Mouse (Mus musculus) embryonic facial prominence, embryonic 15.5 days (tissue): ENCODE results near the gene Homer1. TPM values are rescaled to one million over a fixed set of nuclear protein-coding genes. Genes with fewer than 3 reads are reported as not detected.

Experiments
- ATAC-seq: fragments of 200-750 bp; cut with Nextera tagmentation; 2 replicates; pipeline ENCODE4 v1.8.0; 2017; ENCODE audit warnings: low read depth, moderate TSS enrichment; ENCODE audit not compliant: insufficient number of reproducible peaks, low FRiP score, low TSS enrichment
- H3K27ac ChIP-seq: fragments of 300-500 bp; sonication (generic); replicated peaks from 2 replicates; pipeline ENCODE4 v1.5.1; 2015; ENCODE audit warnings: mild to moderate bottlenecking, inconsistent platforms
- H3K27me3 ChIP-seq: fragments of 300-500 bp; sonication (generic); 2 replicates; pipeline ENCODE4 v1.6.1; 2015; ENCODE audit warnings: inconsistent platforms
- H3K36me3 ChIP-seq: fragments of 300-500 bp; sonication (generic); 2 replicates; pipeline ENCODE4 v1.6.1; 2015; ENCODE audit warnings: mild to moderate bottlenecking, inconsistent platforms
- H3K4me1 ChIP-seq: fragments of 300-500 bp; sonication (generic); 2 replicates; pipeline ENCODE4 v1.6.1; 2015; ENCODE audit warnings: inconsistent platforms
- H3K4me2 ChIP-seq: fragments of 300-500 bp; sonication (generic); replicated peaks from 2 replicates; pipeline ENCODE4 v1.6.1; 2015; ENCODE audit warnings: mild to moderate bottlenecking, inconsistent platforms
- H3K4me3 ChIP-seq: fragments of 300-500 bp; sonication (generic); replicated peaks from 2 replicates; pipeline ENCODE4 v1.5.1; 2015; ENCODE audit warnings: mild to moderate bottlenecking, inconsistent platforms
- H3K9ac ChIP-seq: fragments of 300-500 bp; sonication (generic); 2 replicates; pipeline ENCODE4 v1.6.1; 2015; ENCODE audit warnings: inconsistent platforms
- H3K9me3 ChIP-seq: fragments of 300-500 bp; sonication (generic); replicated peaks from 2 replicates; pipeline ENCODE4 v1.6.1; 2016; ENCODE audit warnings: inconsistent platforms
- WGBS: fragments of 180-500 bp; shearing (Covaris S2); methylation state at CpG from one replicate; pipeline ENCODE4 v1.1.7; 2015; 5-methylcytosine and 5-hydroxymethylcytosine counted together
- polyA plus RNA-seq: library from polyadenylated mRNA; unstranded; fragments of >200 nt; fragmentation: Nextera tagmentation; extraction: Ambion mirVana; gene quantifications from 2 replicates; pipeline ENCODE4 v1.2.1, GENCODE M21; 2015

The Homer1 gene
- polyA plus RNA-seq, 1 experiment from 2014 or later, result 5.9 TPM

- H3K4me2 ChIP-seq, result no peak overlapping the region
- H3K4me1 ChIP-seq, result 0 out of 2 replicates have a peak, but pooled peaks cover 3% of the 10 kb centered on the region
- H3K9ac ChIP-seq, result no peak overlapping the region
- no peaks in the 10 kb centered on the region for H3K9me3 ChIP-seq
- ATAC-seq, result no peak
- H3K27ac ChIP-seq, result no peak overlapping the region
- H3K4me3 ChIP-seq, result no peak overlapping the region
- no peaks in the 10 kb centered on the region for H3K27me3 ChIP-seq
- WGBS, result 71% methylated on average over 3 of the region's 3 CpGs
- no peaks in the 10 kb centered on the region for H3K36me3 ChIP-seq
Observed at GRCm38 (mm10) chr13:93340555-93341278, 41.3 kb downstream of the Homer1 start.

- H3K9ac ChIP-seq, result no peak overlapping the region
- no peak overlapping the region for H3K4me2 ChIP-seq
- WGBS, result 78% methylated on average over 5 of the region's 5 CpGs
- no peak for ATAC-seq
- H3K9me3 ChIP-seq, result no peaks in the 10 kb centered on the region
- H3K27me3 ChIP-seq, result no peaks in the 10 kb centered on the region
- H3K27ac ChIP-seq, result no peak overlapping the region
- no peaks in the 10 kb centered on the region for H3K36me3 ChIP-seq
- H3K4me3 ChIP-seq, result no peak overlapping the region
- 0 out of 2 replicates have a peak, but pooled peaks cover 3% of the 10 kb centered on the region for H3K4me1 ChIP-seq
Observed at GRCm38 (mm10) chr13:93342641-93343040, 43.2 kb downstream of the Homer1 start.

GRCm38 (mm10) chr13:93344395-93344794 is 45.0 kb downstream of the Homer1 start:
- no peaks in the 10 kb centered on the region for H3K4me1 ChIP-seq

GRCm38 (mm10) chr13:93345854-93346253 is 46.4 kb downstream of the Homer1 start:
- H3K9me3 ChIP-seq, result no peaks in the 10 kb centered on the region
- 90% methylated on average over 3 of the region's 3 CpGs for WGBS
- H3K4me3 ChIP-seq, result no peak overlapping the region
- no peaks in the 10 kb centered on the region for H3K27me3 ChIP-seq
- no peak overlapping the region for H3K4me2 ChIP-seq
- no peaks in the 10 kb centered on the region for H3K4me1 ChIP-seq
- no peak overlapping the region for H3K9ac ChIP-seq
- H3K36me3 ChIP-seq, result no peaks in the 10 kb centered on the region
- no peak overlapping the region for H3K27ac ChIP-seq
- ATAC-seq, result no peak

More at GRCm38 (mm10) chr13:93344395-93344794, 45.0 kb downstream of the Homer1 start:
- Histone ChIP-seq H3K9me3 (no peaks in the 10 kb centered on the region), H3K4me3 (no peak overlapping the region), H3K4me2 (no peak overlapping the region), H3K27me3 (no peaks in the 10 kb centered on the region), H3K27ac (no peak overlapping the region), H3K36me3 (no peaks in the 10 kb centered on the region), H3K9ac (no peak overlapping the region)
- WGBS, result 80% methylated on average over 1 of the region's 1 CpGs
- ATAC-seq, result no peak

- Histone ChIP-seq H3K27ac (no peak overlapping the region), H3K4me1 (0 out of 2 replicates have a peak, but pooled peaks cover 7% of the 10 kb centered on the region), H3K4me3 (no peak overlapping the region), H3K4me2 (no peak overlapping the region), H3K36me3 (no peaks in the 10 kb centered on the region), H3K27me3 (no peaks in the 10 kb centered on the region), H3K9ac (no peak overlapping the region), H3K9me3 (no peaks in the 10 kb centered on the region)
- WGBS, result 67% methylated on average over 2 of the region's 2 CpGs
- no peak for ATAC-seq
Observed at GRCm38 (mm10) chr13:93352030-93352429, 52.6 kb downstream of the Homer1 start.

GRCm38 (mm10) chr13:93354420-93355278 is 55.2 kb downstream of the Homer1 start:
- no peak overlapping the region for H3K4me2 ChIP-seq
- no peak for ATAC-seq
- 0 out of 2 replicates have a peak overlapping the region, but pooled peaks have one; percentile 44 for H3K27ac ChIP-seq
- H3K36me3 ChIP-seq, result no peaks in the 10 kb centered on the region
- WGBS, result 60% methylated on average over 7 of the region's 7 CpGs
- no peak overlapping the region for H3K9ac ChIP-seq
- no peaks in the 10 kb centered on the region for H3K27me3 ChIP-seq
- H3K4me1 ChIP-seq, result 0 out of 2 replicates have a peak, but pooled peaks cover 7% of the 10 kb centered on the region
- H3K4me3 ChIP-seq, result no peak overlapping the region
- H3K9me3 ChIP-seq, result no peaks in the 10 kb centered on the region

- Histone ChIP-seq H3K27ac (no peak overlapping the region), H3K36me3 (no peaks in the 10 kb centered on the region), H3K4me2 (no peak overlapping the region), H3K27me3 (no peaks in the 10 kb centered on the region), H3K4me3 (no peak overlapping the region), H3K9me3 (no peaks in the 10 kb centered on the region), H3K9ac (no peak overlapping the region), H3K4me1 (0 out of 2 replicates have a peak, but pooled peaks cover 7% of the 10 kb centered on the region)
- 82% methylated on average over 6 of the region's 6 CpGs for WGBS
- no peak for ATAC-seq
Observed at GRCm38 (mm10) chr13:93355279-93355587, 55.8 kb downstream of the Homer1 start.

- H3K9me3 ChIP-seq, result no peaks in the 10 kb centered on the region
- no peak overlapping the region for H3K4me2 ChIP-seq
- no peak overlapping the region for H3K4me3 ChIP-seq
- H3K27me3 ChIP-seq, result no peaks in the 10 kb centered on the region
- no peak overlapping the region for H3K9ac ChIP-seq
- 97% methylated on average over 1 of the region's 1 CpGs for whole genome bisulfite sequencing
- no peak for ATAC-seq
- H3K4me1 ChIP-seq, result 0 out of 2 replicates have a peak, but pooled peaks cover 3% of the 10 kb centered on the region
- no peak overlapping the region for H3K27ac ChIP-seq
- no peaks in the 10 kb centered on the region for H3K36me3 ChIP-seq
Observed at GRCm38 (mm10) chr13:93358522-93358921, 59.1 kb downstream of the Homer1 start.

- 86% methylated on average over 5 of the region's 5 CpGs for WGBS
Observed at GRCm38 (mm10) chr13:93367555-93367954, 68.1 kb downstream of the Homer1 start.

GRCm38 (mm10) chr13:93368812-93369584 is 69.6 kb downstream of the Homer1 start:
- no peaks in the 10 kb centered on the region for H3K36me3 ChIP-seq
- H3K9ac ChIP-seq, result no peak overlapping the region
- H3K4me2 ChIP-seq, result no peak overlapping the region
- no peak overlapping the region for H3K27ac ChIP-seq
- H3K4me1 ChIP-seq, result no peaks in the 10 kb centered on the region
- no peak overlapping the region for H3K4me3 ChIP-seq
- no peaks in the 10 kb centered on the region for H3K27me3 ChIP-seq
- H3K9me3 ChIP-seq, result no peaks in the 10 kb centered on the region
- WGBS, result 83% methylated on average over 7 of the region's 7 CpGs
- ATAC-seq, result no peak

More at GRCm38 (mm10) chr13:93367555-93367954, 68.1 kb downstream of the Homer1 start:
- H3K9me3 ChIP-seq, result no peaks in the 10 kb centered on the region
- H3K27ac ChIP-seq, result no peak overlapping the region
- ATAC-seq, result no peak
- no peak overlapping the region for H3K9ac ChIP-seq
- H3K4me3 ChIP-seq, result no peak overlapping the region
- no peaks in the 10 kb centered on the region for H3K27me3 ChIP-seq
- H3K4me2 ChIP-seq, result no peak overlapping the region
- no peaks in the 10 kb centered on the region for H3K36me3 ChIP-seq
- H3K4me1 ChIP-seq, result no peaks in the 10 kb centered on the region

- ATAC-seq, result no peak
- WGBS, result 90% methylated on average over 5 of the region's 5 CpGs
- H3K9ac ChIP-seq, result no peak overlapping the region
- no peak overlapping the region for H3K27ac ChIP-seq
- H3K9me3 ChIP-seq, result no peaks in the 10 kb centered on the region
- no peak overlapping the region for H3K4me2 ChIP-seq
- no peaks in the 10 kb centered on the region for H3K36me3 ChIP-seq
- no peaks in the 10 kb centered on the region for H3K27me3 ChIP-seq
- no peak overlapping the region for H3K4me3 ChIP-seq
- no peaks in the 10 kb centered on the region for H3K4me1 ChIP-seq
Observed at GRCm38 (mm10) chr13:93374457-93374856, 75.0 kb downstream of the Homer1 start.
